Mouse (Mus musculus) liver, embryonic 14.5 days (tissue): ENCODE results near the gene Gm11084. TPM values are rescaled to one million over a fixed set of nuclear protein-coding genes. Genes with fewer than 3 reads are reported as not detected.

Source experiments
- ATAC-seq: fragments of 200-750 bp; cut with Nextera tagmentation; 2 replicates; pipeline ENCODE4 v1.8.0; 2017; ENCODE audit warnings: moderate number of reproducible peaks, mild to moderate bottlenecking, moderate library complexity; ENCODE audit not compliant: insufficient read depth
- DNase-seq, 3 experiments: peaks; one replicate each; pipeline ENCODE4 v3.0.0-alpha.2; 2012 to 2013; ENCODE audit warnings: low read depth in 3 of 3, low spot score in 3 of 3
- H3K27ac ChIP-seq: fragments of 300-500 bp; sonication (generic); 2 replicates; pipeline ENCODE4 v1.5.1; 2014; ENCODE audit warnings: moderate library complexity, mild to moderate bottlenecking, control low read depth, inconsistent platforms
- H3K27me3 ChIP-seq: fragments of 300-500 bp; sonication (generic); 2 replicates; pipeline ENCODE4 v1.6.1; 2014; ENCODE audit warnings: mild to moderate bottlenecking, low read length, moderate library complexity; ENCODE audit not compliant: control insufficient read depth, insufficient read depth
- H3K36me3 ChIP-seq: fragments of 300-500 bp; sonication (generic); replicated peaks from 2 replicates; pipeline ENCODE4 v1.6.1; 2014; ENCODE audit warnings: low read depth; ENCODE audit not compliant: control insufficient read depth, insufficient read depth
- H3K4me1 ChIP-seq, 2 experiments: fragments of 200-500 bp in 1 of 2; fragments of 300-500 bp in 1 of 2; sonication (generic) in 1 of 2; replicated peaks; 2 replicates each; pipeline ENCODE4 v1.6.1; 2012 to 2014; ENCODE audit warnings: antibody characterized with exemption in 1 of 2, inconsistent platforms in 1 of 2, low read length in 1 of 2; ENCODE audit not compliant: control insufficient read depth in 2 of 2, insufficient read depth in 2 of 2
- H3K4me2 ChIP-seq: fragments of 300-500 bp; sonication (generic); 2 replicates; pipeline ENCODE4 v1.6.1; 2014; ENCODE audit warnings: low read depth, mild to moderate bottlenecking, control low read depth, moderate library complexity
- H3K4me3 ChIP-seq, 2 experiments: fragments of 200-500 bp in 1 of 2; fragments of 300-500 bp in 1 of 2; sonication (generic) in 1 of 2; 2 replicates each; pipeline ENCODE4 v1.5.1; 2012 to 2014; ENCODE audit warnings: low read depth in 2 of 2, low read length in 2 of 2, mild to moderate bottlenecking in 2 of 2, control low read depth in 1 of 2, inconsistent platforms in 1 of 2, moderate library complexity in 1 of 2; ENCODE audit not compliant: insufficient read depth in 1 of 2
- H3K9ac ChIP-seq: fragments of 300-500 bp; sonication (generic); replicated peaks from 2 replicates; pipeline ENCODE4 v1.6.1; 2014; ENCODE audit warnings: mild to moderate bottlenecking, control low read depth, moderate library complexity
- H3K9me3 ChIP-seq: fragments of 300-500 bp; sonication (generic); 2 replicates; pipeline ENCODE4 v1.6.1; 2016; ENCODE audit warnings: low read length, mixed read lengths; ENCODE audit not compliant: control insufficient read depth
- CTCF ChIP-seq: IDR thresholded peaks from 2 replicates; pipeline ENCODE4 v1.5.1; 2016; ENCODE audit warnings: antibody characterized with exemption, low read depth, control low read depth
- EP300 ChIP-seq: IDR thresholded peaks from 2 replicates; pipeline ENCODE4 v1.6.1; 2016; ENCODE audit warnings: antibody characterized with exemption, low read depth
- WGBS: fragments of 180-500 bp; shearing (Covaris S2); extraction: QIAGEN DNeasy Blood & Tissue Kit; methylation state at CpG from one replicate; pipeline ENCODE4 v1.1.7; 2014; ENCODE audit not compliant: insufficient replicate concordance; 5-methylcytosine and 5-hydroxymethylcytosine counted together
- microRNA-seq: library from miRNA; unstranded; fragments of <30 nt; microRNA quantifications from one replicate; pipeline ENCODE4, GENCODE M21; 2016
- polyA plus RNA-seq, 2 experiments: library from polyadenylated mRNA; depleted of rRNA in 1 of 2; stranded (reverse) in 1 of 2; unstranded in 1 of 2; fragments of >200 nt; fragmentation: Nextera tagmentation in 1 of 2; extraction: Ambion mirVana in 1 of 2; gene quantifications; 2 replicates each; pipeline versions ENCODE4 v1.2.1 to v1.2.3; 2012 to 2014

Gene Gm11084
- polyA plus RNA-seq, 2 experiments: not detected

GRCm38 (mm10) chr2:72924981-72925380 is 61.5 kb downstream of the Gm11084 start:
- Histone ChIP-seq H3K36me3 (no peaks in the 10 kb centered on the region), H3K4me2 (no peak overlapping the region), H3K9ac (no peak overlapping the region), H3K27me3 (no peaks in the 10 kb centered on the region), H3K9me3 (no peaks in the 10 kb centered on the region), H3K27ac (no peak overlapping the region), H3K4me1 (0 out of 4 replicates have a peak, but pooled peaks cover 0 to 1% of the 10 kb centered on the region in 2 experiments), H3K4me3 (no peak overlapping the region)
- WGBS: 78% methylated on average over 10 of the region's 10 CpGs
- TF ChIP-seq CTCF (no peak), EP300 (no peak)
- ATAC-seq (no peak), DNase-seq (no peak)

Small RNAs within 50 kb of the gene (microRNA-seq; reads per million reads assigned to microRNA genes)
- gene Gm25960: not detected

Other genes starting within 250 kb of the Gm11084 start
- 13.1 and 19.0 TPM in 2 replicates for gene Sp3, start 6.3 kb downstream of the Gm11084 start, polyA plus RNA-seq (2012; rRNA removed)
- gene Sp3, start 6.3 kb downstream of the Gm11084 start, polyA plus RNA-seq (2014; fragmentation: Nextera tagmentation; extraction: Ambion mirVana): 35.0 and 36.2 TPM in 2 replicates
- gene Ola1, start 232.2 kb upstream of the Gm11084 start, polyA plus RNA-seq (2012; rRNA removed): 16.0 and 25.2 TPM in 2 replicates
- 43.0 and 44.6 TPM in 2 replicates for gene Ola1, start 232.2 kb upstream of the Gm11084 start, polyA plus RNA-seq (2014; fragmentation: Nextera tagmentation; extraction: Ambion mirVana)